Mouse (Mus musculus): Measurements from ENCODE around the gene Icosl. TPM values are rescaled to one million over a fixed set of nuclear protein-coding genes. Genes with fewer than 3 reads are reported as not detected.

Gene Icosl
- polyA plus RNA-seq, 1 experiment from 2014 or later = 6.1 TPM

DNA sequence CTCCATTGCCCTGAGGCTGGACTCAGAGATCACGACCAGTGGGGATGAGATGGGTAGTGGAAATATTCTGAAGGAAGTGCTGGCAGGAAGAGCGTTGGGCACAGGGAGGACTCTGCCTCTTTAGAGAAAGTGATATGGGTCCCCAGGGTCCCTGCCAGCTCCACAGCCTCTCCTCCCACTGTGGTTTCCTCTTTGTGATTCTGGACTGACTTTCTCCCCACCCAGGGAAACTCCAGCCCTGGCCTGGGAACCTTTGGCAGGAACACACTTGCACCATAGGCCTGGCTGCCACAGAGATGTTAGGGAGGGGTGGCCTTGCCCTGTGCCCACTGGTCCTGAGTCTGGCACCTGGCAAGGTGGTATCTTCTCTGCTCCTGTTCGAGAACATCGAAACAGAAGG is 60.9 kb downstream of the Icosl start:
- no peaks in the 10 kb centered on the region for H3K27me3 ChIP-seq (ENCODE audit: control insufficient read depth, insufficient read depth, low read length)
- no peaks in the 10 kb centered on the region for H3K9me3 ChIP-seq (ENCODE audit: control insufficient read depth, low read depth, low read length)
- H3K4me2 ChIP-seq (replicated peaks; ENCODE audit: low read depth, low read length) = no peak overlapping the region
- no peak overlapping the region for H3K27ac ChIP-seq (ENCODE audit: low read length)
- no peaks in the 10 kb centered on the region for H3K36me3 ChIP-seq (ENCODE audit: control insufficient read depth, insufficient read depth, low read length)
- no peak for ATAC-seq (ENCODE audit: insufficient number of reproducible peaks, insufficient read depth, low FRiP score, low read depth)
- H3K9ac ChIP-seq (replicated peaks; ENCODE audit: low read depth, low read length) = no peak overlapping the region
- H3K4me1 ChIP-seq (ENCODE audit: control insufficient read depth, insufficient read depth, low read length) = peaks cover 8% of the 10 kb centered on the region
- 84% methylated on average over 4 of the region's 4 CpGs for WGBS
- no peak overlapping the region for H3K4me3 ChIP-seq (ENCODE audit: low read depth, low read length)

Other genes with a start within 250 kb of the Icosl start
- gene Krtap10-4, start 242.2 kb upstream of the Icosl start, polyA plus RNA-seq (2014; fragmentation: Nextera tagmentation; extraction: Ambion mirVana) = not detected in 2 replicates
- gene Krtap10-10, start 233.4 kb upstream of the Icosl start, polyA plus RNA-seq (2014; fragmentation: Nextera tagmentation; extraction: Ambion mirVana) = not detected in 2 replicates
- gene Gm36176, start 222.5 kb upstream of the Icosl start, polyA plus RNA-seq (2014; fragmentation: Nextera tagmentation; extraction: Ambion mirVana) = not detected in 2 replicates
- gene Gm10318, start 216.4 kb upstream of the Icosl start, polyA plus RNA-seq (2014; fragmentation: Nextera tagmentation; extraction: Ambion mirVana) = not detected in 2 replicates
- not detected in 2 replicates for gene Gm3285, start 207.3 kb upstream of the Icosl start, polyA plus RNA-seq (2014; fragmentation: Nextera tagmentation; extraction: Ambion mirVana)
- gene Lrrc3, start 166.8 kb upstream of the Icosl start, polyA plus RNA-seq (2014; fragmentation: Nextera tagmentation; extraction: Ambion mirVana) = 5.4 and 6.7 TPM in 2 replicates
- 1.5 TPM in 2 replicates for gene Trpm2, start 98.7 kb upstream of the Icosl start, polyA plus RNA-seq (2014; fragmentation: Nextera tagmentation; extraction: Ambion mirVana)
- gene 1810043G02Rik, start 90.8 kb upstream of the Icosl start, polyA plus RNA-seq (2014; fragmentation: Nextera tagmentation; extraction: Ambion mirVana) = 36.7 and 38.1 TPM in 2 replicates
- gene Pfkl, start 59.2 kb upstream of the Icosl start, polyA plus RNA-seq (2014; fragmentation: Nextera tagmentation; extraction: Ambion mirVana) = 161 and 196 TPM in 2 replicates
- gene Dnmt3l, start 27.4 kb upstream of the Icosl start, polyA plus RNA-seq (2014; fragmentation: Nextera tagmentation; extraction: Ambion mirVana) = 0.71 TPM in 1 of 2 replicates, not detected in the other
- 0.27 and 0.56 TPM in 2 replicates for gene Aire, start 25.7 kb upstream of the Icosl start, polyA plus RNA-seq (2014; fragmentation: Nextera tagmentation; extraction: Ambion mirVana)
- gene D10Jhu81e, start 100.5 kb downstream of the Icosl start, polyA plus RNA-seq (2014; fragmentation: Nextera tagmentation; extraction: Ambion mirVana) = 18.2 and 20.5 TPM in 2 replicates
- gene Pwp2, start 115.8 kb downstream of the Icosl start, polyA plus RNA-seq (2014; fragmentation: Nextera tagmentation; extraction: Ambion mirVana) = 14.0 and 14.1 TPM in 2 replicates
- 14.7 and 17.3 TPM in 2 replicates for gene Trappc10, start 175.3 kb downstream of the Icosl start, polyA plus RNA-seq (2014; fragmentation: Nextera tagmentation; extraction: Ambion mirVana)